Mouse (Mus musculus): ENCODE measurements around the gene Asap2.
A peak's percentile ranks its signal among the peaks of the same experiment; 100 is the strongest.

Asap2 gene

GRCm38 (mm10) chr12:21166884-21167575 lies 176.8 kb downstream of the Asap2 start:
- DNase-seq = no peak

GRCm38 (mm10) chr12:21167741-21168140 lies 177.5 kb downstream of the Asap2 start:
- no peak for DNase-seq

- no peak for DNase-seq
These were observed 177.9 kb downstream of the Asap2 start for GRCm38 (mm10) chr12:21168149-21168548.

GRCm38 (mm10) chr12:21171776-21172490 lies 181.7 kb downstream of the Asap2 start:
- no peak for DNase-seq

- DNase-seq = no peak
These were observed 183.7 kb downstream of the Asap2 start for GRCm38 (mm10) chr12:21173847-21174412.

GRCm38 (mm10) chr12:21176399-21176798 lies 186.1 kb downstream of the Asap2 start:
- DNase-seq = no peak

GRCm38 (mm10) chr12:21177123-21177698 lies 187.0 kb downstream of the Asap2 start:
- DNase-seq = no peak

- no peak for DNase-seq
These were observed 189.8 kb downstream of the Asap2 start for GRCm38 (mm10) chr12:21180091-21180490.

- DNase-seq = no peak
These were observed 192.5 kb downstream of the Asap2 start for GRCm38 (mm10) chr12:21182786-21183185.

- DNase-seq = no peak
These were observed 193.1 kb downstream of the Asap2 start for GRCm38 (mm10) chr12:21183321-21183720.

GRCm38 (mm10) chr12:21186145-21186544 lies 195.9 kb downstream of the Asap2 start:
- DNase-seq = no peak

GRCm38 (mm10) chr12:21188880-21189279 lies 198.6 kb downstream of the Asap2 start:
- peak in 1 of 2 experiments; percentile 22 for DNase-seq

- DNase-seq = no peak
These were observed 201.3 kb downstream of the Asap2 start for GRCm38 (mm10) chr12:21191546-21191945.

GRCm38 (mm10) chr12:21195497-21195896 lies 205.2 kb downstream of the Asap2 start:
- no peak for DNase-seq

- DNase-seq = no peak
These were observed 206.2 kb downstream of the Asap2 start for GRCm38 (mm10) chr12:21196420-21196819.

- DNase-seq = no peak
These were observed 210.4 kb downstream of the Asap2 start for GRCm38 (mm10) chr12:21200613-21201012.

- no peak for DNase-seq
These were observed 211.4 kb downstream of the Asap2 start for GRCm38 (mm10) chr12:21201485-21202269.

- peak in 1 of 2 experiments; percentile 17 for DNase-seq
These were observed 214.5 kb downstream of the Asap2 start for GRCm38 (mm10) chr12:21204701-21205312.

- no peak for DNase-seq
These were observed 215.5 kb downstream of the Asap2 start for GRCm38 (mm10) chr12:21205799-21206198.

GRCm38 (mm10) chr12:21207422-21207821 lies 217.2 kb downstream of the Asap2 start:
- no peak for DNase-seq

GRCm38 (mm10) chr12:21208172-21208795 lies 218.0 kb downstream of the Asap2 start:
- no peak for DNase-seq

GRCm38 (mm10) chr12:21209273-21209672 lies 219.0 kb downstream of the Asap2 start:
- DNase-seq = no peak
